Mouse (Mus musculus): ENCODE measurements around the gene Ephb2. TPM values are rescaled to one million over a fixed set of nuclear protein-coding genes. Genes with fewer than 3 reads are reported as not detected.
A peak's percentile ranks its signal among the peaks of the same experiment; 100 is the strongest.

The Ephb2 gene
- polyA plus RNA-seq, 1 experiment: 7.2 TPM

- DNase-seq (ENCODE audit: low spot score): peak; percentile 55
Observed at GRCm38 (mm10) chr4:136602018-136602554, 233.7 kb downstream of the Ephb2 start.

- DNase-seq (ENCODE audit: low spot score): peak; percentile 33
Observed at GRCm38 (mm10) chr4:136601476-136601875, 234.3 kb downstream of the Ephb2 start.

- no peak for DNase-seq (ENCODE audit: low spot score)
Observed at GRCm38 (mm10) chr4:136600536-136600935, 235.3 kb downstream of the Ephb2 start.

- DNase-seq (ENCODE audit: low spot score): no peak
Observed at GRCm38 (mm10) chr4:136599869-136600268, 235.9 kb downstream of the Ephb2 start.

- DNase-seq (ENCODE audit: low spot score): no peak
Observed at GRCm38 (mm10) chr4:136598268-136598876, 237.4 kb downstream of the Ephb2 start.

Other genes starting within 250 kb of the Ephb2 start
- gene Kdm1a, start 233.3 kb downstream of the Ephb2 start, polyA plus RNA-seq (2012; rRNA removed): 41.8 and 42.4 TPM in 2 replicates
- gene Tex46, start 225.6 kb downstream of the Ephb2 start, polyA plus RNA-seq (2012; rRNA removed): not detected in 2 replicates
- not detected in 2 replicates for gene Lactbl1, start 213.4 kb downstream of the Ephb2 start, polyA plus RNA-seq (2012; rRNA removed)
- 160 and 175 TPM in 2 replicates for gene C1qb, start 50.2 kb upstream of the Ephb2 start, polyA plus RNA-seq (2012; rRNA removed)
- 115 and 117 TPM in 2 replicates for gene C1qc, start 57.1 kb upstream of the Ephb2 start, polyA plus RNA-seq (2012; rRNA removed)
- gene C1qa, start 62.8 kb upstream of the Ephb2 start, polyA plus RNA-seq (2012; rRNA removed): 129 and 140 TPM in 2 replicates
- gene Epha8, start 120.8 kb upstream of the Ephb2 start, polyA plus RNA-seq (2012; rRNA removed): 0.03 and 0.07 TPM in 2 replicates
- gene Zbtb40, start 212.8 kb upstream of the Ephb2 start, polyA plus RNA-seq (2012; rRNA removed): 3.8 and 4.8 TPM in 2 replicates

All from urinary bladder, adult 2 months (tissue).